Mouse (Mus musculus) erythroblast, embryonic 14.5 days (primary cell): ENCODE results near the gene Atp8b4.

ENCODE experiments used
- GATA1 ChIP-seq: IDR thresholded peaks from 2 replicates; pipeline ENCODE4 v1.6.1; 2012; ENCODE audit warnings: low read length, inconsistent platforms, mixed read lengths
- TAL1 ChIP-seq: IDR thresholded peaks from 3 replicates; pipeline ENCODE4 v1.6.1; 2012; ENCODE audit warnings: low read length, inconsistent platforms, mixed read lengths

- TF ChIP-seq GATA1 (no peak), TAL1 (no peak)
Measured at GRCm38 (mm10) chr2:126524271-126524670, 23.8 kb upstream of the Atp8b4 start.
